Mouse (Mus musculus) left cerebral cortex, postnatal 10 days (tissue): ENCODE data around the gene Rpl22l1. TPM values are rescaled to one million over a fixed set of nuclear protein-coding genes. Genes with fewer than 3 reads are reported as not detected.
"Not testable (repeated sequence)": the region's sequence is repeated elsewhere in the genome, so short reads cannot be mapped to it uniquely, and the experiment has no call there.

Experiments used
- DNase-seq, 2 experiments: peaks; one replicate each; pipeline ENCODE4 v3.0.0; 2021 to 2022; ENCODE audit warnings: low spot score in 2 of 2, mixed read lengths in 1 of 2; ENCODE audit errors: extremely low spot score in 1 of 2
- intact Hi-C: fragments of 180-260 bp; cut with DNase I; formaldehyde crosslinking; loops from one replicate; pipeline ENCODE4 v1.15.1; 2025
- total RNA-seq, 2 experiments: library from RNA; stranded (reverse); gene quantifications; 2 replicates each; pipeline ENCODE4 v1.2.3; 2021

The Rpl22l1 gene
- 100 to 1,000 TPM; 245 to 251 TPM for total RNA-seq

DNA sequence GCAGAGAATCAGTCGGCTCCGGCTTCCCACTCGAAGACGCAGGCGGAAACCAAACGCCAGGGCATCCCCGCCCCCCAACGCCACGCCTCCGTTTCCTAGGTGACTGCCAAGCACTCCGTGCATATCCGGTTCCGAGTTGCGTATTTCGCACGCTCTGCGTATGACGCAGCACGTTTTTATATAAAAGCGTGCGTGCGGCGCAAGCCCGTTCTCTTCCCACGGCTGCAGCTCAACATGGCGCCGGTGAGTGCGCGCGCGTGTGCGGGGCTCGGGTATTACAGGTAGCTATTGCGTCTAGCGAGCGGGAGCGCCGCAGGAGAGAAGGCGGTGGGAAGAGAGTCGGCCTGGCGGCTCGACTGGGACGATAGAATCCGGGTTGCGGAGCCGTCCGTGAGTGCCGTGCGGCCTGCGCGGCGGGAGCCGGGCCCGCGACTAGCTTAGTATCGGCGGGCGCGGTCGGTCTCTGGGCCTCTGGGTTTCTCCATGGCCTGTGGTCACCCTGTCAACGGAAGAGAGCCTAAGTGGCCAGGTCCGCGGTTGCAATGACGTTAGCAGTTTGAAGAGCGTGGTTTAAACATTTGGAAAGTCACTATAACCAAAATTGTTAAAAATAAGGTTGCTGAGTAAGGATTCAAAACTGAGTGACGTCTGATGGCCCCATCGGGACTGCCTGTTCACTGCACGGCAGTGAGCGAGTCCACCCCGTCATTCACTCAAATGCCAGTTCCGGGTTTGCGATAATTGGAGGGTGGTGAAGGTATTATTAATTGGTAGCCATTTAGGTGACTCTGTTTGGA, at the start of gene Rpl22l1:
TSS of gene Rpl22l1 (plus strand) at position 136 of the 797 bp plus-strand sequence.
- intact Hi-C loops, result no loop called here
- peak; percentile 97 to 99 for DNase-seq

GRCm38 (mm10) chr3:28755477-28755876, 49.8 kb upstream of the Rpl22l1 start:
- no peak for DNase-seq
- intact Hi-C loops, result no loop called here

DNA sequence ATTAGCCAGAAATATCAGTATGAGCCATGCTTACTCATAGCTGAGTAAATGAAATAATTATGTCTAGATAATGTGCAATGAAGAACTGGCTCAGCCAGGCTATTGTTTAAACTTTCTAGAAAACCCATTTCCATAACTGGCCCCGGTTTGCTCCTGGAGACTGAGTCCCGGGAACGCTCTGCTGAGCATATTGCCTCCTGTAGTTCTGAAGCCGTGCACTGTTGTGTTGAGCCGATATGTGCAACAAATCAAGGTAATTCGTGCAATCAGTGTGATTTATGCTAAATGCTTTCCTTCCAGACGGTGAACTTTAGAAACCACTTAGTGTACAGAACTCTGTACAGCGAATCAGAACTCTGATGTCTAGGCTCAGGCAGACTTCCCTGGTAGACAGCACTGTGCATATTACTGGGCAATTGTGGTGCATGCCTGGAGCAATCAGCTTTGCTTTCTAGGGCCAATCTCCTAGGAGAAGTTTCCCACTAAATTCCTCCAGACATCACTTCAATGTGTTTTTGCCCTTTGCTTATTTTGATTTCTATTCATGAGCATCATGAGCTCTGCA, 43.9 kb upstream of the Rpl22l1 start:
- DNase-seq, result no peak
- intact Hi-C loops, result no loop called here

DNA sequence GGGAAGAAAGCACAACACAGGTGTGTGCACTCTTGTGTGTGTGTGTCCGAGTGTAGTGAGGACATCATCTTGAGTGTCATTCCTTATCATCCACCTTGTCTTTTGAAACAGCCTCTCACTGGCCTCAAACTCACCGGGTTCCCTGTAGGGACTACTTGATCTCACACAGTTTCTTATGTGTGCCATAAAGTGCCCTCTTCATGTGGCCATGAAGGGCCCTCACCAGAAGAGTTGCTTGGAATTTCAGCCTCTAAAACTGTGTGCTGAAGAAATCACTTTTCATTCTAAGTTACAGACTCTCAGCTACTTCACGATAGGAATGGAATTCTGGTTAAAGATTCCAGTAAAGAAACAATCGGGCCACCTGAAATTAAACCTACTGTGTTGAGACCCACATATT, 38.3 kb upstream of the Rpl22l1 start:
- no peak for DNase-seq
- intact Hi-C loops, result no loop called here

- intact Hi-C loops, result no loop called here
- DNase-seq, result no peak
Measured at GRCm38 (mm10) chr3:28768222-28768621, 37.0 kb upstream of the Rpl22l1 start.

DNA sequence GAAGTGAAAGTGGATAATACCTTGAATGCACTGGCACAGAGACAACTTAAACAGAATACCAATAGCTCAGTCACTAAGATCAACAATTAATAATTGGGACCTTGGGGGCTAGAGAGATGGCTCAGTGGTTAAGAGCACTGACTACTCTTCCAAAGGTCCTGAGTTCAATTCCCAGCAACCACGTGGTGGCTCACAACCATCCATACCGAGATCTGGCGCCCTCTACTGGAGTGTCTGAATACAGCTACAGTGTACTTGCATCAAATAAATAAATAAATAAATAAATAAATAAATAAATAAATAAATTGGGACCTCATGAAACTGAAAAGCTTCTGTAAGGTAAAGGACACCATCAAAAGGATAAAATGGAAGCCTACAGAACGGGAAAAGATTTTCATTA, 32.3 kb upstream of the Rpl22l1 start:
- DNase-seq, result not testable (repeated sequence)

GRCm38 (mm10) chr3:28775361-28775760, 29.9 kb upstream of the Rpl22l1 start:
- DNase-seq, result no peak
- intact Hi-C loops, result no loop called here

More for the DNA sequence above, 32.3 kb upstream of the Rpl22l1 start:
- intact Hi-C loops, result not testable (repeated sequence)

DNA sequence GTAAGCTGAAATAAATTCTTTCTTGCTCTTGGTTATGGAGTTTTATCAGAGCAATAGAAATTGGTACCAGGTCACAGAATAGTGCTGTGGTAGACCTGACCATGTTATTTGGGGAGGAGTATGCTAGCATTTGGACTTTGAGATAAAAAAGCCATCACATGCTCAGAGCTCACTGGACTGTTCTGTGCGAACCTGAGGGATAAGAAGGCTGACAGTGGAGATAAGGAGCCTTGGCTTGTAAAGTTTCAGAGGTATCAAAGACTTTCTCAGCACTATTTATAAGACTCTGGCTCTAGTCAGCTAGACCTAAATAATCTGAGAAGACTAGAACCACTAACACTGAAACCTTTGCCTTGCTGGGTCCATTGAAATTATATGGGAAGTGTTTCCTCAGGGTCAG, 29.3 kb upstream of the Rpl22l1 start:
- intact Hi-C loops, result no loop called here
- no peak for DNase-seq

DNA sequence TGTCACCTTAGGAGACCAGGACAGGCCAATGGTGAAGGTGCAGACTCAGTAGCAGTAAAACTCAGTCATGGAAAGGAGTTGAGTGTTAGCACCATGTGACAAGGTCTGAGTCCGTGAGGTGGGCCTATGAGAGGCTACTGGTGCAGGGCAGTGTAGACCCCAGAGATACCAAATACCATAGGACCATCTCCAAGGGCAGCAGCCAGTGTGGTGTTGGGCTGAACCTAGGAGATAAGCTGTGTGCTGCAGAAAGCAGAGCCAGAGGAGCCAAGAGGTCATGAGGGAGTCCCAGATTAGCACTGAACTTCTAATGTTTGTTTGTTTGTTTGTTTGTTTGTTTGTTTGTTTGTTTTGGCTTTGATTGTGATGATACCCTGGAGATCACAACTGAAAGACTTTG, 28.7 kb upstream of the Rpl22l1 start:
- intact Hi-C loops, result no loop called here
- DNase-seq, result no peak

DNA sequence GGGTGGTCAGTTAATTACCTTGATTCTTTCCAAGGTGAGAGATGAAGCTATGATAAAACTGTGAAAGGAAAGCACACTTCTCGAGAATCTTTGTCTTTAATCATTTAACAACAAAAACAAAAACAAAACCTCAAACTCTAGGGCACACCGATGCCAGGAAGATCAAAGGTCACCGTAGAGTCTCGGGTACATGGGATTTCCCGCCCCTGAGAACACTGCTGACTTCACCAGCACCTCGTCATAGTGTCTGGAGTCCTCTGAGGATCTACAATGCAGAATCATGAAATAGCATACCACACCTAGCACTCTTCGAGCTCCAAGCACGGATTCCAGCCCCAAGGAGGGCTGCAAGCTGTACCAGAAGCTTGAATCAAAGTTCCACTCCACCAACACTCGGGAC, 24.7 kb upstream of the Rpl22l1 start:
- intact Hi-C loops, result no loop called here
- DNase-seq, result no peak

- DNase-seq, result peak; percentile 91 to 97
- intact Hi-C loops, result no loop called here
Measured at GRCm38 (mm10) chr3:28780994-28781393, 24.2 kb upstream of the Rpl22l1 start, which contains the start of gene Eif5a2. Eif5a2 (plus strand) TSS chr3:28781276.

GRCm38 (mm10) chr3:28781422-28781821, 23.8 kb upstream of the Rpl22l1 start:
- no peak for DNase-seq
- intact Hi-C loops, result no loop called here

DNA sequence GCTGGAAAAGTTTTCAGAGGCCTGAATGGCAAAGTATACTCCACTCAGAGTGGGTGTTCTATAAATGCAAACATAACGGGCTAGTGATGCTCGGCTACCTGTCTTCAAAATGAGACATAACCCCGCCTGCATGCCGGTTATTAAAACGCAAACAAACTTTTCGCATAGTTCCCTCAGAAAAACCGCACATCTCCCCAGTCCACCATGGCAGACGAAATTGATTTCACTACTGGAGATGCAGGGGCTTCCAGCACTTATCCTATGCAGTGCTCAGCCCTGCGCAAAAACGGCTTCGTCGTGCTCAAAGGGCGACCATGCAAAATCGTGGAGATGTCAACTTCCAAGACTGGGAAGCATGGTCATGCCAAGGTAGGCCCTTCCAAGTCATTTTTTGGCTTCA, 23.4 kb upstream of the Rpl22l1 start:
- DNase-seq, result no peak
- intact Hi-C loops, result no loop called here

DNA sequence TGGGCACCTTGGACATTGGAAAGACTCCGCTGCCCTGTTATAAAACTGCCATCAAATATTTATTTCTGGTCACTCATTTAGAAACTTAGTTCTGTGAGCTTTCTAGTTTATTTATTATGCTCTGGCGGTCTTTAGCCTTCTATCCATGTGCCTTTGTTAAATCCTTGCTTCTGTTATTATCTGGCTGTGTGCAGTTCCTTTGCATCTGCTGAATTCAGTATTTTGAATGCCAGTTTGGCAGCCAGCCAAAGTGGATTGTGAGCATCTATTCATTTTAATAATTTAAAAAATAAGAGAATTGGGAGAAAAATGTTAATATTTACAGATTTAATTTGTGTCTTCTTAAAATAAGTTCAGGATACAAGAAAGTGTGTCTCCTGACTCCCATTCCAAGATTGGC, 21.1 kb upstream of the Rpl22l1 start:
- intact Hi-C loops, result no loop called here
- no peak for DNase-seq

DNA sequence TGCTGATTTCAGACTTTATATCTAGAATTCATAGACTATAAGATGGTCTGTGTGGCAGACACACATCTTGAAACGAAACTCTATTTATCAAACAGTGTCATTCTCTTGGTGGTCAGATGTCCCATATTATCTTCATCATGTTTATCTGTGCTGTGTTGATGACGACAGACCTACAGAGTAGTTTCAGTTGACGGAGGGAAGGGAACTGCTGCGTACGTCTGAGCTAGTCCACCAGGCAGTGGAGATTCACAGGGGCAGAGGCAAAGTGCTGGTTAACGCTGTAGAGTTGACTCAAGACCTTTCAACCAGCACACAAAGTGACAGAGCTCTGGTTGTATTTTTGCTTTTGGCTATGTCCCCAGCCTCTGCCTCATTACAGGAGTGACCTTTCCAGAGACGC, 10.4 kb upstream of the Rpl22l1 start:
- no peak for DNase-seq
- intact Hi-C loops, result no loop called here

DNA sequence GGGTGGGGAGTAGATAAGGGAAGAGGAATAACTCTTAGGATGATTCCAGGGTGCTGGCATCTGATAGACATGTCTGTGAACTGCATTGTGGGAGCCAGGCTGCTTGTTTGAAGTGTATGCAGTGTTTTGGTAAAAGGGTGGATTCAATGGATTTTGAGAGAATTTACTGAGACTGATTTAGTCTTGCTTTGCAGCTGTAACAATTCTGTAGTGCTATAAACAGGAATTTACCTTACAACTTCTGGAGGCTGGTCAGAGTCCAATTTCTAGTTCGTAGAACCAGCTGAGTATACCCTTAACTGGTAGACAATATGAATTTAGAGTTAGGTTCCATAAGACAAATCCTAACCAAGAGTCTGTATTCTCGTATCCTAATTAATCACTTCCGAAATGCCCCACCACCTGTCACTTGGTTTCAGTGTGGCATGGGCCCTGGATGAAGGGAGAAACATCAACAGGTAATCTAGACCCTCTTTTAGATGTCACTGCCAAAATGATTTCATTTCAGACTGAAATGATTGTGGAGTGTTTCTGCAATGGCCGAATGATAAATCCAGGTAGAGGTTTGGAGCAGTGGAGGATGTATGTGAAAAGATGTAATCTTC, 2.9 kb downstream of the Rpl22l1 start:
- DNase-seq, result no peak
- intact Hi-C loops, result no loop called here

- DNase-seq, result no peak
- intact Hi-C loops, result no loop called here
Measured at GRCm38 (mm10) chr3:28811441-28811840, 6.2 kb downstream of the Rpl22l1 start.

DNA sequence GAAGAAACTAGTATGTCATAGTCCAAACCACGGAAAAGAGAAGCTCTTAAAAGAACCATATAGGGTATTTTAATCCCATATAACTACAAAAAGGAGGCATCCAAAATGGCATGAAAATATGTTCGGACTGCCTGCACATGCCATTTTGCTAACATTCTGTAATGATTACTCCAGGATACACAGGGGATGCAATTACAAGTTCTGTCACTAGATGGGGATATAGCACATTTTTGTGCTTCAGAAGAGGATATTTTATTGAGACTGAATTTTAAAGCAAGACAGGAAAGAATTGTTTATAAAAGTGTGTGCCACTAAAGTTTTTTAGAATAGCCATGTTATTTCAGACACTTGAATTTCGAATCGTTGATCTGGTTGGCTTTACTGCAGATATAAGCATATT, 9.1 kb downstream of the Rpl22l1 start:
- DNase-seq, result peak in 1 of 2 experiments; percentile 52
- intact Hi-C loops, result loop anchor here (1.0 kb wide), 1 partner anchor 155 kb away; no protein-coding TSS in a partner anchor

DNA sequence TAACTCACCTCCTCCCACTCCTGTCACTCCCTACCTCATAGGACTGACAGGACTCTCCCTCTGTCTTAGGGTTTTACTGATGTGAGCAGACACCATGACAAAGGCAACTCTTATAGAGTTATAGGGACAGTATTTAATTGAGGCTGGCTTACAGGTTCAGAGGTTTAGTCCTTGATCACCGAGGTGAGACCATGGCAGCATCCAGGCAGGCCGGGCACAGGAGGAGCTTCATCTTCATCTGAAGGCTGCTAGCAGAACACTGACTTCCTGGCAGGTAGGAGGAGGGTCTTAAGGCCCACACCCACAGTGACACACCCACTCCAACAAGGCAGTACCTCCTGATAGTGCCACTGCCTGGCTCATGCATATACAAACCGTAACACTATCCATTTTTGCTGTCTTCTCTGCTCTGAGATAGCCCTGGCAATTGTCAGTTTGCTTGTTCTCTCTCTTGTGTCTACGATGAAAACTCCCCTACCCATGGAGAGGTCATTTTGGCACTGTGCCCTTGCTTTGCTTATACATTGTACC, 10.8 kb downstream of the Rpl22l1 start:
- no peak for DNase-seq

GRCm38 (mm10) chr3:28826272-28826671, 21.0 kb downstream of the Rpl22l1 start:
- intact Hi-C loops, result no loop called here
- DNase-seq, result no peak

More for the DNA sequence above, 10.8 kb downstream of the Rpl22l1 start:
- intact Hi-C loops, result no loop called here
